Mouse (Mus musculus): ENCODE data around the gene 2510039O18Rik. TPM values are rescaled to one million over a fixed set of nuclear protein-coding genes. Genes with fewer than 3 reads are reported as not detected.

The 2510039O18Rik gene
- polyA plus RNA-seq, 1 experiment from 2014 or later, result 16.5 TPM

DNA sequence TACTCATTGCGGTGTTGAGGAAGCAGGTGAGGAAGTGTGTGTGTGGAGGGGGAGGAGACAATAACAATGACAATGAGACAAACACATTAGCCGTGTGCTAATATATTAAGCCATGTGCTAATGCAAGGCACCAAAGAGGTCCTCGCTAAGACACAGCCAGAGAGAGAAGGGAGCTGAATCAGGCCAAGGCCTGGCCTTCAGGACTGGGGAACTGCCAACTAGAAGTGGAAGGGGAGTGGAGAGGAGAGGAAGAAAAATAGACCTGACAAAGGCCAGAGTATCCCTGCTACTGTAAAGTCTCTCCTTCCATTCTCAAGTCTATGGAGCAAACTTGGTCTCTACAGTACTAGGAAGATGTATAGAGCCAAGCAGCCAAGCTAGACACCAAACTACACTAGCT, 37.1 kb upstream of the 2510039O18Rik start:
- Histone ChIP-seq H3K4me2 (replicated peaks; ENCODE audit: low read depth, low read length) (peak overlapping the region; percentile 77), H3K36me3 (ENCODE audit: insufficient read depth, low read length) (0 out of 2 replicates have a peak, but pooled peaks cover 3% of the 10 kb centered on the region), H3K9ac (replicated peaks; ENCODE audit: low read depth) (no peak overlapping the region), H3K4me3 (ENCODE audit: low read depth, low read length) (peak overlapping the region; percentile 94; the same call in 1 of the 2 replicates), H3K27ac (ENCODE audit: low read length) (no peak overlapping the region), H3K27me3 (replicated peaks; ENCODE audit: insufficient read depth, low read length) (no peaks in the 10 kb centered on the region), H3K9me3 (ENCODE audit: low read length) (no peaks in the 10 kb centered on the region), H3K4me1 (ENCODE audit: insufficient read depth, low read depth, low read length) (0 out of 2 replicates have a peak, but pooled peaks cover 4% of the 10 kb centered on the region)
- ATAC-seq (no peak), DNase-seq (ENCODE audit: low spot score) (no peak)
- no peak for TF ChIP-seq CTCF (IDR thresholded peaks at IDR 0.05)
- TF ChIP-seq EP300 (IDR thresholded peaks at IDR 0.05), result no peak
- WGBS, result 64% methylated on average over 3 of the region's 3 CpGs

DNA sequence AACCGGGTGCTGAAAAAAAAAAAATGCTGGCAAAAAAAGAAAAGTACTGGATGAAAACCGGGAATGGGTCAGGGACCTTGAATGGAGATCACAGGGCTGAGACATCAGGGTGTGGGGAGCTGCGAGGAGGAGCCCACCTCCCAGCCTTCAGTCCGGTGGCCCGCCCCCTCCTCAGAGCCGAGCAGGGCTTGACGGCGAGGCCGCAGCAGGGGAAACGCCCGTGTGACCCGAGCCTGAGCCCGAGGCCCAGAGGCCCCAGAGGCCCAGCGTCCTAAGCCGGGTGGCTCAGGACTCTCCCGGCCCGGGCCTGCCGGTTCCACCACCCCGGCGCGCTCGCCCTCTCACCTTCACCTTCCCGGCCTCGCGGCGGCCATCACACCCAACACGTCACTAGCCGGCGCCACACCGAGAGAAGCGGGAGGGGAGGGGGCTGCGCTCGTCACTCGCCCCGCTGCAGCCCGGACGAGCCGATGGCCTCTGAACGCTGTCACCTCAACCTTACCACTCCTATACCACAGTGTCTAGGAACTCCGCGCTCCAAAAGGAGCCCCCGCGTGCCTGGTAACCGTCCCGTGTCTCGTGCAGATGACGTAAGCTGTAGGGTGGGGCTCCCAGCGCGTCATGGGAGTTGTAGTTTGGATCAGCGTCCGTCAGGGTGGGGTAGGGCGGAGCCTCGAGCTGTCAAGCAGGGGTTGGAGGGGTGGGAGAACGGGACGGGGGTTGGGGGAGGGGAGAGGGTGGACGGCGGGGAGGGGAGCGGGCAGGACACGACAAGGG, 36.2 kb upstream of the 2510039O18Rik start, which contains the start of gene Mfn2:
Gene Mfn2, minus strand, starts transcription at position 392 of the 777 bp plus-strand sequence.
- Histone ChIP-seq H3K9ac (replicated peaks; ENCODE audit: low read depth) (peak within 1 kb of the TSS; percentile 89), H3K4me2 (replicated peaks; ENCODE audit: low read depth, low read length) (peak within 1 kb of the TSS; percentile 77), H3K4me3 (ENCODE audit: low read depth, low read length) (peak within 1 kb of the TSS; percentile 94), H3K4me1 (ENCODE audit: insufficient read depth, low read depth, low read length) (0 out of 2 replicates have a peak, but pooled peaks cover 4% of the 10 kb centered on the region), H3K27ac (ENCODE audit: low read length) (peak within 1 kb of the TSS; percentile 82), H3K27me3 (replicated peaks; ENCODE audit: insufficient read depth, low read length) (no peaks in the 10 kb centered on the region), H3K9me3 (ENCODE audit: low read length) (no peaks in the 10 kb centered on the region), H3K36me3 (ENCODE audit: insufficient read depth, low read length) (0 out of 2 replicates have a peak, but pooled peaks cover 3% of the 10 kb centered on the region)
- ATAC-seq (peak; percentile 94), DNase-seq (ENCODE audit: low spot score) (peak; percentile 93)
- WGBS, result under 1% methylated on average over 57 of the region's 59 CpGs
- TF ChIP-seq EP300 (IDR thresholded peaks at IDR 0.05) (no peak), CTCF (IDR thresholded peaks at IDR 0.05) (peak; percentile 16; the same call in 1 of the 2 replicates)

DNA sequence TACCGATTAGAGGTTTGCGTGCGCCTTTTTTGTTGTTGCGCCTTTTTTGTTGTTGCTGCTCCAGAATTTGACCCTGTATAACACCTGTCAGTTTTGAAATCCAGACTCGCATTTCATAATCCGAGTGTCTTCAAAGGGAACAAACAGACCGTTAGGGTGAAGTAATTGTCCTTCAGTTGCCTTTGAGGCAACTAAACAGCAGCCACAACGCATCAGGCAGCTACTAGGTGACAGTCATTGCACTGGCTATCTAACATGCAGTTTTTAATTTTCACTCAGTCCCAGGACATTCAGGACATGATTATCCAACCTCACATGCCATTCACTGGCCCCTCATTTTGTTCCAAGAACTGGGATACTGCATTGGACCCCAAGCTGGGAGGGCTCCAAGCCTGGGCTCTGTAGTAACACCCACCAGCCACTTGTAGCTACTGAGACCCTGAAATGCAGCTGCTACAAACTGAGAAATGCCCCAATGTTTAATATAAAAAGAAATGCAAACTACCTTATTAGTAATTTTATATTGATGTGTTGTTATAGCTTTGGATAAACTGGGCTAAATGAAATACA, 35.5 kb upstream of the 2510039O18Rik start:
- WGBS, result 3% methylated on average over 8 of the region's 8 CpGs

DNA sequence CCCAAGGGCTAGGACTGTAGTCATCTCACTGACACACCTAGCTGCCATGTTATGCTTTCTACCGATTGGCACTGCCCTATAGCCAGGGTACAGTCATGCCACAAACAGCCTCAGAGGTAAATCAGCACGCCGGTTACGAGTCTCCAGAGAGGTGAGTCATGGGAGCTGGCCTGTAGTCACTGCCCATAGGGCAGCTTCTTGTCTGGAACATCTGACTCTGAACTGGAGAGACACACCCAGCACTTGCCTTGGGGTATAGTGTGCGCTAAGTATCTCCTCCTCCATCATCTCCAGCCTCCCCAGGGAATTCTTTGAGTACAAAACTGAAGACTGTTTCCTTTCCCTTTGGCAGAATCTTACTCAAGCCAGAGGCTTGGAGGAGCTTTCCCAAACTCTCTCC, 34.5 kb upstream of the 2510039O18Rik start:
- Histone ChIP-seq H3K4me1 (ENCODE audit: insufficient read depth, low read depth, low read length) (0 out of 2 replicates have a peak, but pooled peaks cover 4% of the 10 kb centered on the region), H3K27me3 (replicated peaks; ENCODE audit: insufficient read depth, low read length) (no peaks in the 10 kb centered on the region), H3K9me3 (ENCODE audit: low read length) (no peaks in the 10 kb centered on the region), H3K27ac (ENCODE audit: low read length) (no peak overlapping the region), H3K4me3 (ENCODE audit: low read depth, low read length) (no peak overlapping the region), H3K4me2 (replicated peaks; ENCODE audit: low read depth, low read length) (no peak overlapping the region), H3K36me3 (ENCODE audit: insufficient read depth, low read length) (no peaks in the 10 kb centered on the region), H3K9ac (replicated peaks; ENCODE audit: low read depth) (no peak overlapping the region)
- no peak for ATAC-seq
- 70% methylated on average over 5 of the region's 5 CpGs for WGBS
- DNase-seq (ENCODE audit: low spot score), result peak; percentile 21
- TF ChIP-seq CTCF (IDR thresholded peaks at IDR 0.05) (no peak), EP300 (IDR thresholded peaks at IDR 0.05) (no peak)

More for the DNA sequence above, 35.5 kb upstream of the 2510039O18Rik start:
- peak overlapping the region; percentile 77 for H3K4me2 ChIP-seq (replicated peaks; ENCODE audit: low read depth, low read length)
- H3K9me3 ChIP-seq (ENCODE audit: low read length), result no peaks in the 10 kb centered on the region
- peak overlapping the region; percentile 94 for H3K4me3 ChIP-seq (ENCODE audit: low read depth, low read length)
- no peak overlapping the region; the same call in 1 of the 2 replicates for H3K9ac ChIP-seq (replicated peaks; ENCODE audit: low read depth)
- no peak for TF ChIP-seq EP300 (IDR thresholded peaks at IDR 0.05)
- TF ChIP-seq CTCF (IDR thresholded peaks at IDR 0.05), result no peak
- H3K36me3 ChIP-seq (ENCODE audit: insufficient read depth, low read length), result 0 out of 2 replicates have a peak, but pooled peaks cover 3% of the 10 kb centered on the region
- H3K27me3 ChIP-seq (replicated peaks; ENCODE audit: insufficient read depth, low read length), result no peaks in the 10 kb centered on the region
- DNase-seq (ENCODE audit: low spot score) (no peak), ATAC-seq (peak; percentile 29)
- H3K27ac ChIP-seq (ENCODE audit: low read length), result no peak overlapping the region
- H3K4me1 ChIP-seq (ENCODE audit: insufficient read depth, low read depth, low read length), result 0 out of 2 replicates have a peak, but pooled peaks cover 4% of the 10 kb centered on the region

DNA sequence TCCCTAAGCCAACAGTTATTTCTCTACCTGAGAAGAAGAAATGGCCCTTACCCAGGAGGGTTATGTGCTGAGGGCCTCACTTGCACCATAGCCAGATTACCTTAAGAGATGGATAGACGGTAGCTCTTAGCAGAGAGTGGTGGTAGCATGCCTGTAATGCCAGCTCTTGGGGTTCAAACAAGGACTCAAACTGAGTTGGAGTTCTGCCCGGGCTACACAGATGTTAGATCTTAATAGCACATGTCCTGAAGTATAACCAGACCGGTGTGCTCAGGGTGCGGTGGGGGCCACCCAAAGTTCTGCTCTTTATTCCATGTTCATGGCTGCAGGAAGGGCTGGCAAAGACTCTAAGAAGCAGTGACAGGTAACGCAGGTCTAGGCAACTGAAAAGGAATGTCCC, 31.2 kb upstream of the 2510039O18Rik start:
- TF ChIP-seq EP300 (IDR thresholded peaks at IDR 0.05), result no peak
- no peak for TF ChIP-seq CTCF (IDR thresholded peaks at IDR 0.05)
- WGBS, result 79% methylated on average over 5 of the region's 5 CpGs

DNA sequence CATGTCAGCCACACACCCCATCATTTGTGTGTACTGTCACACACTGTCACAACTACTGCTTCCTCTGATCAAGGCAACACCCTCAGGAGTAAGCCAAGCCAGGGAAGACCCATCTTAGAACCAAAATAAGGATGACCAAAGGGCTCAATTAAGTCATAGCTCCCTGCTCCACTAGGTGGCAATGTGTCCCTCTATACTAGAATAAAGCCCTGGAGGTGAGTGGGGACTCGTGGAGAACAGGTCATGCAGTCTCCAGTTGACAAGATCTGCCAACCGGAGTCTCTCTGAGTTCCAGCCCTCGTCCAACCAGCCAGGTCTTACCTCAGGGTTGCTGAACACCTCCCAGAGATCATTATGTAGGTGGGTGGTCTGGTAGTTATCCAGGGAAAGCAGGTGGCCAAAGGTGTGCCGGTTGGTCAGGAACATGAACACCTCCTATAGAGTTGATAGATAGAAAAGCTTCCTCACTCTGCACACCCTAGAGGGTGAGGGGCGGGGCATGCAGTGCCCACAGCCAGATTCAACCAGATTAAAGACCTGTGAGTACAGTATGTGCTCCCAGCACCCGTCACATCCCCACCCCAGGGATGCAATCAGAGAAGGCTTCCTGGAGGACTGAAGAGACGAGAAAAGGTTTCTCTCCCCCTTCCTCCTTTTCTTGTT, 22.1 kb upstream of the 2510039O18Rik start:
- TF ChIP-seq CTCF (IDR thresholded peaks at IDR 0.05), result peak; percentile 80
- no peak for TF ChIP-seq EP300 (IDR thresholded peaks at IDR 0.05)
- Histone ChIP-seq H3K4me1 (ENCODE audit: insufficient read depth, low read depth, low read length) (no peaks in the 10 kb centered on the region), H3K9me3 (ENCODE audit: low read length) (no peaks in the 10 kb centered on the region), H3K4me3 (ENCODE audit: low read depth, low read length) (no peak overlapping the region), H3K9ac (replicated peaks; ENCODE audit: low read depth) (no peak overlapping the region), H3K4me2 (replicated peaks; ENCODE audit: low read depth, low read length) (no peak overlapping the region), H3K27me3 (replicated peaks; ENCODE audit: insufficient read depth, low read length) (no peaks in the 10 kb centered on the region), H3K36me3 (ENCODE audit: insufficient read depth, low read length) (peaks cover 6% of the 10 kb centered on the region; the same call in 1 of the 2 replicates), H3K27ac (ENCODE audit: low read length) (no peak overlapping the region)
- ATAC-seq (peak; percentile 58; the same call in 1 of the 2 replicates), DNase-seq (ENCODE audit: low spot score) (peak; percentile 70)
- WGBS, result 51% methylated on average over 7 of the region's 7 CpGs

More for the DNA sequence above, 31.2 kb upstream of the 2510039O18Rik start:
- no peaks in the 10 kb centered on the region for H3K36me3 ChIP-seq (ENCODE audit: insufficient read depth, low read length)
- H3K4me3 ChIP-seq (ENCODE audit: low read depth, low read length), result no peak overlapping the region
- H3K4me2 ChIP-seq (replicated peaks; ENCODE audit: low read depth, low read length), result no peak overlapping the region
- no peak overlapping the region for H3K9ac ChIP-seq (replicated peaks; ENCODE audit: low read depth)
- H3K27me3 ChIP-seq (replicated peaks; ENCODE audit: insufficient read depth, low read length), result no peaks in the 10 kb centered on the region
- DNase-seq (ENCODE audit: low spot score) (no peak), ATAC-seq (no peak)
- no peak overlapping the region for H3K27ac ChIP-seq (ENCODE audit: low read length)
- H3K4me1 ChIP-seq (ENCODE audit: insufficient read depth, low read depth, low read length), result no peaks in the 10 kb centered on the region
- H3K9me3 ChIP-seq (ENCODE audit: low read length), result no peaks in the 10 kb centered on the region

Data from lung, postnatal 0 days (tissue).